Mouse (Mus musculus): Measurements from ENCODE around the gene Dnm3.

- TF ChIP-seq POLR2A (IDR thresholded peaks at IDR 0.05; ENCODE audit: insufficient read depth, low read length) (no peak), EP300 (IDR thresholded peaks at IDR 0.05; ENCODE audit: insufficient read depth, low read depth, low read length) (no peak), CTCF (IDR thresholded peaks at IDR 0.05; ENCODE audit: low read depth, low read length) (no peak)
These were observed 241.1 kb downstream of the Dnm3 start for GRCm38 (mm10) chr1:162236624-162237159.
